Mouse (Mus musculus) stomach, postnatal 0 days (tissue): ENCODE measurements at regions not wholly inside any gene's neighbourhood (a gene's known extent, or its start where the extent isn't known, plus 50 kb on each side); places are given as distances from the start of the nearest gene placed in this dataset.

Experiments used
- CTCF ChIP-seq: IDR thresholded peaks from 2 replicates; pipeline ENCODE4 v1.5.1; 2016; ENCODE audit warnings: antibody characterized with exemption, low read depth, mild to moderate bottlenecking, moderate library complexity
- EP300 ChIP-seq: optimal IDR thresholded peaks from 2 replicates; pipeline ENCODE3; 2016; ENCODE audit warnings: antibody characterized with exemption

DNA sequence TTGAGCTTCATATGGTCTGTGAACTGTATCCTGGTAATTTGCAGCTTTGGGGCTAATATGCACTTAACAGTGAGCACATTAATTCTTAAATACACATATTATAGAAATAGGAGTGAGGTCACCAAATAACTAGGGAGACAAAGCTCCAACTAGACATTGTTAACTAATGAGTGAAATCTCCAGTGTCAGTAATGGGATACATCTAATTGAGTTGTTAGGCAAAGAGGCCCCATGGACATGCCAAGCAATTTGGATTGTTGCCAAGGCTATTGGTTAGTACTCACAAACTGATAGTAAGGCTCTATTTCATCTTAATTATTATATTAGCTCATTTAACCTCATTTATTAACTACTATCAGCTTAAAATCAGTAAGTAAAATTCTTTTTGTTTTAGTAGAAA lies 698.5 kb downstream of the Triml1 start:
- no peak for TF ChIP-seq CTCF
- no peak for TF ChIP-seq EP300
